Mouse (Mus musculus): ENCODE measurements around the gene Terb2.
"Not testable (repeated sequence)": the region's sequence is repeated elsewhere in the genome, so short reads cannot be mapped to it uniquely, and the experiment has no call there.

The Terb2 gene

DNA sequence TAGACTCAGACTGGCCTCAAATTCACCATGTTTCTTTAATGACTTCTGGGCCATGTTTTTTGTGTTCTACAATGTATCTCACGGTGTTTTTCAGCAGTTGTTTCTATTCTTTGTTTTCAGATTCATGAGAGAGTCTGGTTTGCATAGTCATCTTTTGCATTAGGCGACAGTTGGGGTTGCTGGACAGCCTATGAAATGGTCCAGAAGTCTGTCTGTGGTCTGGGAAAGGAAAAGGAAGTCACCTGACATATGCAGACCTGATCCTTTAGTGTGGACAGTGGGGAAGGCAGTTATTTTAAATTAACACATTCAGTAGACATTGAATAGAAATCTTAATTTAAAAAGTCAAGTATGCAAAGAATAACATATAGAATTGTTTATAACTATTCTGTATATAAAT lies 23.5 kb upstream of the Terb2 start:
- no peak for DNase-seq

DNA sequence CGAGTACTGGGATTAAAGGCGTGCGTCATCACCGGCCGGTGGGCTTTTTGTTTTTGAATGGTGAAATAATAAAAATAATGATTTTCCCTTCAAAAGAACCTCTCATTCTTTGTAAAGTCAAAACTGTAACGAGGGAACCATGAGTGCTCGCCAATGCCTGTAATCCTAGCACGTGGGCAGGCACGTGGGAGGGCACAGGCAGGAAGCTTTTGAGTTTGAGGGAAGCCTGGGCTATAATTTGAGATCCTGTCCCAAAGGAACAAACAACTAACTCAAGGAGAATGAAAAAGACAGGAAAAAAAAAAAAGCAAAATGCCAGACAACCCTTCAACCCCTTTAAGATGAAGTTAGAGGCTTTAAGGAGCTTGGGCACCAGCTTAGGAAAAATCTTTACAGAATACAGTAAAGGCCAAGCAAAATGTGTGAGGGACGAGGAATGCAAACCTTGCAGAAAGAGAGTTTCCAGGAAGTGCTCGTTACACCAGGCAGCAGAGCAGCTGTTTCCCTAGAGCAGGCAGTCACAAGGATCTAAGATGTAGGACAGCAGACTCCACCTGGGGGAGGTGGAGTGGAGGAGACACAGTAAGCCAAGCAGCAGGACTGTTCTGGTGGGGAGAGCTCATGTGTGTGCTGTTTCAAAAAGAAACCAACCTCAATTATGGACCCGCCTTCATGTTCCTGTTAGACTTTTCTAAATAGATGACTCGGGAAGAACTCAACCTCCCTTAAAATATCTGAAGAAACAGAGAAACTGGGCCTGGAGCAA lies 22.5 kb upstream of the Terb2 start:
- no peak for DNase-seq

DNA sequence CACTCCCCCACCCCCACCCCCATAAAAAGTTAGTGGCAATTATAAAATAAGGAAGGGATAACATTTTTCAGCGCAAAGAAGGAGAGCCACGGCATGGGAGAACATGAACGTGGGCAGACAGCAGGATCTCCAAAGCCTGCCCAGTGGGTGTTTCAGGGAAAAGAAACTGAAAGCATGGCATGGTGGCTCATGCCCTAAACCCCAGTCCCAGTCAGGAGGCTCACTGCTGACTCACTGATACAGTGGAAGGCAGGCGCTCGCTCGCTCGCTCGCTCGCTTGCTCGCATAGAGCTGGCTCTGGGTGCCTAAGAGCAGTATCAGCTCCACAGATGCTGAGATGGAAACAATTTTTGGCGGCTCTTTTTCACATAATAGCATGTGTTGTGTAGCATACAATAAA lies 21.8 kb upstream of the Terb2 start:
- no peak for DNase-seq

DNA sequence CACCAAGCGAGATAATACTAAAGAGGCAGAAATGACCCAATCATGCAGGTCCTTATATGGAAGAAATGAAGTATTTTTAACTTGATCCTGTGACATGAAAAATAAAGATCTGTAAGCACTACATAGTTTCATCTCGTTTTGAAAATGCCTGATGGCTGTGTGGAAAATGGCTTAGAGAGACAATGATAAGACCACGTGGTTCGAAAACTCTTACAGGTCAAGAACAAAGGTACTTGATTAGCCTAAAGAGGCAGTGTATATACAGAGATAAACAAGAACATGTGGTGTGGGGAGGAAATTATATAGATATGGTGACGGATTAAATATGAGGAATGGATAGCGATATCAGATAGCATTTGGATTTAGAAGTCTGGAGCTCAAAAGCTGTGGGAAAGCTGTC lies 14.8 kb upstream of the Terb2 start:
- no peak for DNase-seq

DNA sequence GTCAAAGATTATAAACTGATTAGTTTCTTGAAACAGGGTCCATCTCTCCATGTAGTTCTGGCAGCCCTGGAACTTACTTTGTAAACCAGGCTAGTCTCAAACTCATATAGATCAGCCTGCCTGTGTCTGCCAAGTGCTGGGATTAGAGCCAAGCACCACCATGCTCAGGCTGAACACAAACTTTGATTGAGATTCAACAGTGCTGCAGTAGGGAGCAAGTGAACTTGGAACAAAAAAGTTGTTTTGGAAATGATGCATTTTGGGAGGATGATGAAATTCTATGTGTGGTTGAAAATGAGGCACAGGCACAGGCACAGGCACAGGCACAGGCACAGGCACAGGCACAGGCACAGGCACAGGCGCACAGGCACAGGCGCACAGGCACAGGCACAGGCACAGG lies 13.9 kb upstream of the Terb2 start:
- no peak for DNase-seq

DNA sequence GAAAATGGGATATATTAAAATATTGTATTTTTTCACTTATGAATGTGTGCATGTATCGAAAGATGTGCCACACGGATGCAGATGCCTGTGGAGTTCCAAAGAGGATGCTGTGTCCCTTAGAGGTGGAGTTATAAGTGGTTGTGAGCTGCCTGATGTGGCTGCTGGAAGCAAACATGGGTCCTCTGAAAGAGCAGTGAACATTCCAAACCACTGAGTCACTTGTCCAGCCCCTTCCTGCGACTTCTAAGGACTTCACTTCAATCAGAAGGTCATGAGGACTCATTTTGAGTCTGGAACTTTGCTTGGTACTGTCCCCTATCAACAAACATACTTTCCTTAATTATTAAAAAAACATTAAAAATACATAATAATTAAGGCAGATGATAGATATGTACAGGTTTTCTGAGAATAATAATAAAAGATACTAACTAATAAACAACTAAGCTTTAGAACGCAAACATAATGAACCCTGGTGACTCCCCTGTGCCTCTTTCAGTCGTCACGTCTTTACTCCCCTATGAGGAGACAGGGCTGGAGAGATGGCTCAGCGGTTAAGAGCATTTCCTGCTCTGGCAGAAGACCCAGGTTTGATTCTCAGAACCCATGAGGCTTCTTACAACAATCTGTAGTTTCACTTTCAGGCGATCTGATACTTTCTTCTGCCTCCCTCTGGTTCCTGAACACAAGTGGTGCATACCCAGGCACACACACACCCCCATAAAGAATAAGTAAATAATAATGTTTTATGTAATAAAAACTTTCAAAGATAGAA lies 5.8 kb upstream of the Terb2 start:
- no peak for DNase-seq

DNA sequence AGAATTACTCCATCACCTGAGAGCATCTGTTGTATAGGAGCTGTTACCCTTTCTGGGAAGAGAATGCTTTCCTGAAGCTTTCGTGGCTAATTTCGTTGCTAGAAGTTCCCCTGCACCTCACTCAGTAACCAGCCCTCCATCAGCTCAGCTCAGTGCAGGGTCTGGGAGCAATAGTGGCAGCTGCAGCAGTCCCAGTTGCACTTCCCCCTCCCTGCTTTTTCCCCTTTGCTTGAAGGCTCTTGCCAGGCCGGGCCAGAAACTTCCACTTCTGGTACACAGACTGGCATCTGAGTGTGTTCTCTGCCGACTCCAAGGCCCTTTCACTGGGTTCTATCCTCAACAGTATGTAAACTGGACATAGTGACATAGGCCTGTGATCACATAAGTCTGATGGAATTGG lies 986 bp upstream of the Terb2 start:
- no peak for DNase-seq

DNA sequence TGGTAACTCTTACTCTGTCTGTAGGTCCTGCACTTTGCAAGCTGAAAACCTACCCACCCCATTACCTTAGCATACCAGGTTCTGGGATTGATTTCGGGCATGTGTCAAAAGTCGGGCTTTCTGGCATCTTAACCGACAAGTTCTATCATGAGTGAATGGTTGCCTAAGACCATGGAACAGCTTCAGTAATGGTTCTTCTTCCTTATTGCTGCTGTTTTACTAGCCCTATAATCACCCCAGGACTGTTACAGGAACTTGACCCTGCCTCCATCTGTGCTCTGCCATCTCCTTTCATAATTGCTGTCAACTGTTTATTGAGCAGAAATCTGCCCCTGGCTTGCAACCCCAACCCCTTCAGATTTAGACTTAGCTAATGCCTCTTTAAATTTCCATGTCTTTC lies 679 bp downstream of the Terb2 start:
- no peak for DNase-seq

DNA sequence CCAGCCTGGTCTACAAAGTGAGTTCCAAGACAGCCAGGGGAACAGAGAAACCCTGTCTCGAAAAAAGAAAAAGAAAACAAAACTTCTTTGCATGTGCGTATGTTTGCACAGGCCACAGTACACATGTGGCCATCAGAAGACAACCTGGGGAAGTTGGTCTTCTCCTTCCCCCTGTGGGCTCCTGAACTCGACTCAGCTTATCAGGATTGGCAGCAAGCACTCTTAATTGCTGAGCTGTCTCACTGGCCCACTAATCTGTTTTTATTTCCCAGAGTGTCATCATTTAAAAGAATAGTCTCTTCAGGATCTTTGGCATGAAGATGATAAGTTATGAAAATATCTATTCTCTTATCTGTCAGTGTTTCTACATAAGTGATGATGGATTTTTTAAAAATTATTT lies 5.8 kb downstream of the Terb2 start:
- DNase-seq, result no peak

DNA sequence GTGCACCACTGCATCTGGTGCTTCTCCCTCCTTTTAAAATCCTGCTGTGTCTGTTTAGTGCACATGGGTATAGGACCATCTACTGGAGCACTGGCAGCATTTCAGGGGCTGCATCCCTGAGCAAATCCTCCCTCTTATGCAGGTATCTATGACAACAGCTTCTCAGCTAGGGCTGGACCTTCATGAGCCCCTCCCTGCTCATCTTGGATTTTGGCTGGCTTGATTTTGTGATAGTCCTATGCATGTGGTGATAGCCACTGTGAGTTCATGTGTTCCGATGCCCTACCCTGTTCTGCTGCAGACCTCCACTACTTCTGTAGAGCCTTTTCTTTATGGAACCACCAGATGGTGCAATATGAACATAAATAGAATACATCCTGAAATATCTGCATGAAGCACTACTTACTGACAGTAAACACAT lies 8.4 kb downstream of the Terb2 start:
- DNase-seq, result no peak

DNA sequence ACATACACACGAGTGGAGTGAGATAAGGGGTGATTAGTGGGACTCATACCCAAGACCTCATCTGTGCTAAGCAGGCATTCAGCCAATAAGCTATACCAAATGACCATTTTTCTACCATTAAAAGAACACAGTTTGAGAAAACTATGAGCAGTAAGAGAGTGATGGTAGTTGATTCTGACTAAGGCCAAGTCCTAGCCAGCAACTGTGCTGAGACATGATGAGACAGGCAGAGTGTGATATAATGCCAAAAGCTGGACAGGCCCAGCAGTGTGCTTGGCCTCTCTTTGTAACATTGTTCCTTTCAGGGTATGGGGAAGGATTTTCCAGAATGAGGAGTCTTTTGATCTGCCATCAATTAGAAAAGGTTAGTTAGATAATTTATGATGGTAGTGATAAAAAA lies 15.4 kb downstream of the Terb2 start:
- DNase-seq, result no peak

DNA sequence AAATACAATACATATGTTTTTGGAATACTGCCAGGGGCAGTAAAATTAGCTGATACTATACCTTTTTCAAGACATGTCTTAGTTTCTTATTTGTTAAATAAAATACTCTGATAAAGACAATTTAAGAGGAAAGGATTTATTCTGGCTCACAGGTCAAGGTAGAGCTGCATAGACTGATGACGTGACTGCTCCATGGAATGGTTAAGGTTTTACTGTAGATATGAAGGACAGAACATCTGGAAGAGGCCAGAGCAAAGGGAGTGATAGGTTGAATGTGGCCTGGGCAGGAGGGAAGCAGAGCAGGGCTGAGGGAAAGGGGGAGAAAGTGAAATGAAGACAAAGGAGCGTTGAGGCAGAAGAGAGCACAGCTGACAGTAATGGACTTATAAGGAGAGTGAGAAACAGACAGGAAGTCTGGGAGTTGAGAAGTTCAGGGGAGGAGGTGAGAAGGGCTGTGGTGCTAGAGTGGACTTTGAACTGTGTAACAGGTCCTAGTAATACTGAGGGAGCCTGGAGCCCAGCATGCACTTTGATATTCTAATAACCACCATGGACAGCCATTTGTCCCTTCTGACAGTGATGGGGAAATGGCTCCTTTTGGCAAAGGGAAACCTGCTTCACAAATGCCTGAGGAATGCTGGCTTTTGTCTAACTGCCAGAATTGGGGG lies 20.5 kb downstream of the Terb2 start:
- DNase-seq, result no peak

DNA sequence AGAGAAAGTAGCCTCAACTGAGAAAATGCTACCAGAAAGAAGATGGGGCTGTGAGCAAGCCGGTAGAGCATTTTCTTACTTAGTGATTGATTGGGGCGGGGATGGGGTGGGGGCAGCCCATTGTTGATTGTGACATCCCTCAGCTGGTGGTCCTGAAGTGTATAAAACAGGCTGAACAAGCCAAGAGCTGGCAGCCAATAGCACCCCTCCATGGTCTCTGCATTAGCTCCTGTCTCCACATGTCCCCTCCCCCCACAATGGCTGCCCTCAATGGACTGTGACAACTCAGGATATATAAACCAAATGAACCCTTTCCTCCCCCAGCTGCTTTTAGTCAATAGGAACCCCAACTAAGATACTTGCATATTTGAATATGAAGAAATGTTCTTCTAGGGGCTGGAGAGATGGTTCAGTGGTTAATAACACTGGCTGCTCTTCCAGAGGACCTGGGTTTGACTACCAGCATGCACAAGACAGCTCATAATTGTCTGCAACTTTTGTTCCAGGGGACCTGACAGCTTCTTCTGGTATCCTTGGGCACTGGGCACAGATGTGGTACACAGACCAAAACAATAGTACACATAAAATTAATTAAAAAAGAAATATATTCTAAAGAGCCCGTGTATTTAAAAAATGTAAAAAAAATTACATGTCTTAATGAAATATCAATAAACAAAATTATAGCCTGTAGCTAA lies 24.6 kb downstream of the Terb2 start:
- no peak for DNase-seq

DNA sequence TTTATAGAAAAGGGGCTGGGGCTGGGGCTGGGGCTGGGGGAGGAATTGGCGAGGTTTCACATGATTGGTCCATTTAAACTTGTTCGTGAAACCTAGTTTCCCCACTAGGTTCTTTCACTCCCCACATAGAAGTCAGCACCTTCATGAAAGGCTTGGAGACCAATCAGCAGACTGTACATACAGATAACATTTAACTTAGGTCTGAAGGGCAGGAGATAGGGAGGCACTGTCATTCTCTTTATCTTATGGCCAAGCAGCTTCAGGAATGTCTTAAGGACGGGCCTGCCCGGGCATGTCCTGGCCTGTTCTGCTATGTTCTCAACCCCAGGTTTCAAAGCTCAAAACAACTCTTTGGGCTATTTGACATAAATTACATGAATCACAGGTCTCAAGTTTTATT lies 31.0 kb downstream of the Terb2 start:
- not testable (repeated sequence) for DNase-seq

DNA sequence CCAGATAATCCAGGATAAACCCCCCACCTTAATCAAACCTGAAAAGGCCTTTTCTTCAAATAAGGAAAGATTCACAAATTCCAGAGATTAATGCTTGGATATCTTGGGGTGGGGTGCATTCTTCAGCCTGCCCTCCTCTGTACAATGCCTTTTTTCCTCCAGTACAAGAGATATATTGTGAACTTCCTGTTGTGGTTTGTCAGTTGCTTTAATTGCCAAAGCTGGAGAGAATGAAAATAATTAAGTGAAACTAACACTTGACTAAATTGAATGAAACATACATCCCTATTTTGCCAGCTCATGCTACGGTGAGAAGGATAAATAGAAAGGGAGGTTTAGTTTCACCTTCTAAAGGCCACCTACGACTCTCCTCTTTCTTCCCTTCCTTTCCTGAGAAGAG lies 32.2 kb downstream of the Terb2 start:
- no peak for DNase-seq

DNA sequence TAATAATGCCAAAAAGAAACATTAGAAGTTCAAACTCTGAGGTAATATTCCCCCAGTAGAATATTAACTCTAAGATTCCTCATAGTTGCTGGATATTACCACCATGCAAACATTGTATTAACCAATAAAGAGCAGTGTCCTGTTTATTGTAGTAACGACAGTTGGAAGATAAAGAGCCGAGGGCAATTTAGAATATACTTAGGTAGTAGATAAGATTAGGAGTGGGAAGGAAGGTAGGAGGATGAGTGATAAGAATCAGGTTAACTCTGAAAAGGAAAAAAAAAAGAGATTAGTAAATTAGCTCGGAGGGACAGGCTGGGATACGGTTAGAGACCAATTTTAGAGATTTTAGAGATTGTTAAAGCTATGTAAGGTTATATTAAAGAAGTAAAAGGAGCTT lies 35.3 kb downstream of the Terb2 start:
- DNase-seq, result no peak

DNA sequence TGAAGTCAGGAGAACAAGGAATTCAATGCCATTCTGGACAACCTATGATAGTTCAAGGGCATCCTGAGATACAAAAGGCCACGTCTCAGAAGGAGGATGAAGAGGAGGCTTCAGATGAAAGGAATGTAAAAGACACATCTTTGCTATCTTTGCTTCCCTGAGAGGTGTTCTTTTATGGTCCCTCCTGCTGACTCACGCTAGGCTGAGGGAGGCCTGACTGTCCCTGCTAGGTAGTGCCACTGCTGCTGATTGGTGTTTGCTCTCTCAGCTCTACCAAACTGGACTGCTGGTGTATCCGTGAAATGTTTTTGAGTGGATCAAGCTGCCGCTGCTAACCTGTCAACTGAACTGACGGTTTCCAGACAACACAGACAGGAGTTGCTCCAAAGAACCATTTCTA lies 35.7 kb downstream of the Terb2 start:
- DNase-seq, result no peak

DNA sequence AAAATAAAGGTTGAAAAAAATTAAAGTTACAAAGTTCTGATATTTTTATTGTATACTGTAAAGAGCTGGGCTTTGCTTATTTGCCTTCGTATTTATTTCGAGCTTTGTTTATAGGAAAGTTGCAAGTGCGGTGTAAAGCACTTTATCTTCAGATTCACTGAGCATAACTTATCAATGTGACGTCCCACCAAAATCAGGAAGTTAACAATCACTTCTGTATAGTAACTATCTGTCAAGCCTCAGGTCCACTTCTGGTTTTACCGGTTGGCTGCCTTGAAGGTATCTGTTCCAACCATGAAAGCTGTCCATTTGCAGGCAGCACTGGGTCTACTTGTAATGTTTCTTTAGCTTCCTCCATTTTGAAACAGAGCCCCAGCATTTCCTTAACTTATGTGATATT lies 36.2 kb downstream of the Terb2 start:
- no peak for DNase-seq

DNA sequence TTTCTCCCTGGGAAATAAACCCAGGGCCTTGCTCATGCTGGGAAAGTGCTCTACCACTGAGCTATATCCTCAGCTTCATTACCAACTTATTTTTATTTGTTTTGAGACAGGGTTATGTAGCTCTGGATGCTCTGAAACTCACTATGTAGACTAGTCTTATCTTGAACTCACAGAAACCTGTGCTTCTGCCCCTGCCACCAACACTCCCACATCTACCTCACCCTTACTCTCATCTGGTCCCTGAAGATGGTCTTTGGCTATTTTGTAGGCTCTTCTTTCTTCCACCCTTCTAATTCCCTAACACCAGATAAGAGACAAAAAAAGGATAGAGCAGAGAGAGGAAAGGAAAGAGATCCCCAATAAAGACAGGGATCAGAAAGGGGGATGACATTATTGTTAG lies 37.6 kb downstream of the Terb2 start:
- DNase-seq, result no peak

DNA sequence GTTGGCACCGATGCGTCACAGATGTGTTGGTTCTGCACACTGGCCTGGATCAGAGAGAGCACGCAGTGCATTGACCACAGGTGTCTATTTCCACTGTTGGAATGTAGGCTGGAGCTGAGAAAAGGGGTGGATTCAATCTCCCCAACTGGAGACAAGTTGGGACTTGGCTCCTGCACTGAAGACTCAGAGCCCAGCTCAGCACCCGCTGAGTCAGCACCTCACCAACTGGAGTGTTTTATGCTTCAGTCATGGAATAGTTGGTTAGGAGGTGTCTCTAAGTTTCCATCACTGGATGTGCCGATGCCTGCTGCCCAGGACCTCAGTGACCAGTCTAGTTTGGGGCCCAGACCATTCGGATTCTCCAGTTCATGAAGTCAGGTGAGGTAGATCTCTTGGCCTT lies 44.3 kb downstream of the Terb2 start:
- DNase-seq, result no peak

DNA sequence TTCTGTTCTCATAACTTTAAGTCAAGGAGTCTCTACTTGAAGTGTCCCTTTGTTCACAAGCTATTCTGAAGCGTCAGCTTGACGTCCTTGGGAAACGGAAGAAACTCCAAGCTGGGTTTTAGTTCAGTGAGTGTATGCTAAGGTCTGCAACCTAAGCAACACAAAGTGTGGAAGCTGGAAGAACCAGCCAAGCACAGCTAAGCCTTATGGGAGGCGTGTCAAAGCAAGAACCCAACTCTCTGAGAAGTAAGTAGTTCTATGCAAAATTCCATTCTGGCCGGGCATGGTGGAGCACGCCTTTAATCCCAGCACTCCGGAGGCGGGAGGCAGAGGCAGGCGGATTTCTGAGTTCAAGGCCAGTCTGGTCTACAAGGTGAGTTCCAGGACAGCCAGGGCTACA lies 45.5 kb downstream of the Terb2 start:
- DNase-seq, result no peak

DNA sequence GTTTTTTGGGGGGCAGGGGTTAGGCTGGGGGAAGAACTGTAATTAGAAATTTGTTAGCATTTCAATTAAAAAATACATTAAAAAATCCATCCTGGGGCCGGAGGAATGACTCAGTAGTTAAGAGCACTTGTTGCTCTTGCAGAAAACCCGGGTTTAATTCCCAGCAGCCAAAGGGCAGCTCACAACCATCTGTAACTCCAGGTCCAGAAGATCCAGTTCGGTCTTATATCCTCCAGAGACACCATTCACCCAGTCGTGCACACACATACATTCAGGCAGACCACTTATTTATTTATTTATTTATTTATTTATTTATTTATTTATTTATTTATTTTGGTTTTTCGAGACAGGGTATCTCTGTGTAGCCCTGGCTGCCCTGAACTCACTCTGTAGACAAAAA lies 47.3 kb downstream of the Terb2 start:
- DNase-seq, result no peak

DNA sequence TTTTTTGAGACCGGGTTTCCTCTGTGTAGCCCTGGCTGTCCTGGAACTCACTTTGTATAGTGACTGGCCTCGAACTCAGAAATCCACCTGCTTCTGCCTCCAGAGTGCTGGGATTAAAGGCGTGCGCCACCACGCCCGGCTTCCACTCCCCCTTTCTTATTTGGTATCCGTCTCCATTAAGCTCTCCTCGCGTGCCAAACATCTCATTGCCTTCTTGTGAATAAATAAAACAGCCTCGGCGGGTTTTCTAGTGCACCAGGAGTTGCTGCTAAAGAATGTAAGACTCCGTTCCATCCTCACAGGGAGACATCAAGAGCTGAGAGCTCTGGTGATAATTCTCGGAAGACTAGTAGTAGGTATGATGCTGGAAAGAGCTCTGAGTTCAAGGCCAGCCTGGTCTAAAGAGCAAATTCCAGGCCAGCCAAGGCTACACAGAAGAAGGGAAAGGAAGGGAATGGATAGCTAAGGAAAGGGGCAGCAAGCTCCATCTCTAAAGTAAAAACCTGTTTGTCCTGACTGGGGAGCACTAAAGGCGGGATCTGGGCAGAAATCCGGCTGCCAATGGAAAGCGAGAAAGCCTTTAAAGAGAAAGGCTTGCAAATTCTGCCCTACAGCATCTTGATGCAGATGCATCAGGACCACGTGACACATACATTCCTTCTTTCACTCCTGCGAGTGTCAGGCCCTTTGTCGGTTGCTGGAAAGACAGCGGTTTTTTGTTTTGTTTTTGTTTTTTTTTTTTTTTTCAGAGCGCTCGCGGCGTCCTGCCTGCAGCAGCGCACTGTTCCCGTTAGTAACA lies 47.9 kb downstream of the Terb2 start:
- peak; percentile 59 for DNase-seq
